Mouse (Mus musculus) neural tube, embryonic 15.5 days (tissue): ENCODE measurements around the gene Olfr281. TPM values are rescaled to one million over a fixed set of nuclear protein-coding genes. Genes with fewer than 3 reads are reported as not detected.
"Not testable (repeated sequence)": the region's sequence is repeated elsewhere in the genome, so short reads cannot be mapped to it uniquely, and the experiment has no call there.

Experiments used
- ATAC-seq: fragments of 200-750 bp; cut with Nextera tagmentation; 2 replicates; pipeline ENCODE4 v1.8.0; 2017; ENCODE audit warnings: mild to moderate bottlenecking, moderate TSS enrichment, moderate library complexity; ENCODE audit not compliant: low FRiP score
- H3K27ac ChIP-seq: fragments of 300-500 bp; sonication (generic); replicated peaks from 2 replicates; pipeline ENCODE4 v1.5.1; 2015; ENCODE audit warnings: mild to moderate bottlenecking, inconsistent platforms
- H3K27me3 ChIP-seq: fragments of 300-500 bp; sonication (generic); replicated peaks from 2 replicates; pipeline ENCODE4 v1.6.1; 2015; ENCODE audit warnings: inconsistent platforms
- H3K36me3 ChIP-seq: fragments of 300-500 bp; sonication (generic); 2 replicates; pipeline ENCODE4 v1.6.1; 2015; ENCODE audit warnings: inconsistent platforms
- H3K4me1 ChIP-seq: fragments of 300-500 bp; sonication (generic); 2 replicates; pipeline ENCODE4 v1.6.1; 2015; ENCODE audit warnings: inconsistent platforms
- H3K4me2 ChIP-seq: fragments of 300-500 bp; sonication (generic); 2 replicates; pipeline ENCODE4 v1.6.1; 2015; ENCODE audit warnings: inconsistent platforms, mild to moderate bottlenecking, moderate library complexity
- H3K4me3 ChIP-seq: fragments of 300-500 bp; sonication (generic); replicated peaks from 2 replicates; pipeline ENCODE4 v1.5.1; 2015; ENCODE audit warnings: mild to moderate bottlenecking, inconsistent platforms
- H3K9ac ChIP-seq: fragments of 300-500 bp; sonication (generic); replicated peaks from 2 replicates; pipeline ENCODE4 v1.6.1; 2015; ENCODE audit warnings: mild to moderate bottlenecking, inconsistent platforms
- H3K9me3 ChIP-seq: fragments of 300-500 bp; sonication (generic); replicated peaks from 2 replicates; pipeline ENCODE4 v1.6.1; 2016; ENCODE audit warnings: inconsistent platforms
- WGBS: fragments of 180-500 bp; shearing (Covaris S2); methylation state at CpG from one replicate; pipeline ENCODE4 v1.1.7; 2015; ENCODE audit warnings: mixed read lengths; 5-methylcytosine and 5-hydroxymethylcytosine counted together
- polyA plus RNA-seq: library from polyadenylated mRNA; unstranded; fragments of >200 nt; fragmentation: Nextera tagmentation; extraction: Ambion mirVana; gene quantifications from 2 replicates; pipeline ENCODE4 v1.2.1, GENCODE M21; 2015

Olfr281 gene
- not detected in 2 replicates for polyA plus RNA-seq

- no peak within 1 kb of the TSS for H3K4me3 ChIP-seq
- no peak within 1 kb of the TSS for H3K9ac ChIP-seq
- ATAC-seq: no peak
- 92% methylated on average over 7 of the region's 7 CpGs for WGBS
- no peak within 1 kb of the TSS for H3K27ac ChIP-seq
- H3K27me3 ChIP-seq: no peaks in the 10 kb centered on the region
- H3K9me3 ChIP-seq: no peaks in the 10 kb centered on the region
- no peaks in the 10 kb centered on the region for H3K4me1 ChIP-seq
- no peaks in the 10 kb centered on the region for H3K36me3 ChIP-seq
- no peak within 1 kb of the TSS for H3K4me2 ChIP-seq
These were observed at the start of gene Olfr281 for GRCm38 (mm10) chr15:98452288-98452687. TSS of gene Olfr281 (plus strand) at chr15:98452588.

- Histone ChIP-seq H3K27me3 (no peaks in the 10 kb centered on the region; the same call in 1 of the 2 replicates), H3K9ac (no peak overlapping the region), H3K27ac (no peak overlapping the region), H3K9me3 (no peaks in the 10 kb centered on the region), H3K4me3 (no peak overlapping the region), H3K4me1 (no peaks in the 10 kb centered on the region), H3K4me2 (no peak overlapping the region), H3K36me3 (no peaks in the 10 kb centered on the region)
- no peak for ATAC-seq
- 76% methylated on average over 17 of the region's 17 CpGs for WGBS
These were observed 43.9 kb upstream of the Olfr281 start for GRCm38 (mm10) chr15:98408406-98409060.

GRCm38 (mm10) chr15:98409635-98410034, 42.8 kb upstream of the Olfr281 start:
- WGBS: 95% methylated on average over 2 of the region's 2 CpGs
- H3K4me2 ChIP-seq: no peak overlapping the region
- H3K27me3 ChIP-seq: no peaks in the 10 kb centered on the region; the same call in 1 of the 2 replicates
- no peak overlapping the region for H3K4me3 ChIP-seq
- no peaks in the 10 kb centered on the region for H3K36me3 ChIP-seq
- no peak for ATAC-seq
- no peaks in the 10 kb centered on the region for H3K9me3 ChIP-seq
- no peaks in the 10 kb centered on the region for H3K4me1 ChIP-seq
- no peak overlapping the region for H3K27ac ChIP-seq
- no peak overlapping the region for H3K9ac ChIP-seq

GRCm38 (mm10) chr15:98410249-98410648, 42.1 kb upstream of the Olfr281 start:
- no peak overlapping the region for H3K27ac ChIP-seq
- no peaks in the 10 kb centered on the region; the same call in 1 of the 2 replicates for H3K27me3 ChIP-seq
- H3K36me3 ChIP-seq: no peaks in the 10 kb centered on the region
- H3K4me1 ChIP-seq: no peaks in the 10 kb centered on the region
- no peak overlapping the region for H3K4me2 ChIP-seq
- no peaks in the 10 kb centered on the region for H3K9me3 ChIP-seq
- WGBS: 89% methylated on average over 9 of the region's 9 CpGs
- H3K4me3 ChIP-seq: no peak overlapping the region
- no peak overlapping the region for H3K9ac ChIP-seq
- ATAC-seq: no peak

- 66% methylated on average over 4 of the region's 4 CpGs for WGBS
- Histone ChIP-seq H3K4me1 (no peaks in the 10 kb centered on the region), H3K27me3 (no peaks in the 10 kb centered on the region; the same call in 1 of the 2 replicates), H3K9ac (no peak overlapping the region), H3K27ac (no peak overlapping the region), H3K9me3 (no peaks in the 10 kb centered on the region), H3K4me2 (no peak overlapping the region), H3K4me3 (no peak overlapping the region), H3K36me3 (no peaks in the 10 kb centered on the region)
- ATAC-seq: no peak
These were observed 36.4 kb upstream of the Olfr281 start for GRCm38 (mm10) chr15:98415996-98416395.

GRCm38 (mm10) chr15:98416802-98417201, 35.6 kb upstream of the Olfr281 start:
- H3K27ac ChIP-seq, H3K9me3 ChIP-seq, H3K36me3 ChIP-seq, H3K4me1 ChIP-seq, H3K9ac ChIP-seq, H3K27me3 ChIP-seq, H3K4me2 ChIP-seq, ATAC-seq, H3K4me3 ChIP-seq: not testable (repeated sequence)

GRCm38 (mm10) chr15:98417285-98417684, 35.1 kb upstream of the Olfr281 start:
- ATAC-seq, H3K36me3 ChIP-seq, H3K27me3 ChIP-seq, H3K4me3 ChIP-seq, H3K4me2 ChIP-seq, H3K27ac ChIP-seq, H3K9me3 ChIP-seq, H3K4me1 ChIP-seq, H3K9ac ChIP-seq: not testable (repeated sequence)
- WGBS: 50% methylated on average over 2 of the region's 3 CpGs

- no peaks in the 10 kb centered on the region; the same call in 1 of the 2 replicates for H3K27me3 ChIP-seq
- no peak overlapping the region for H3K27ac ChIP-seq
- H3K36me3 ChIP-seq: no peaks in the 10 kb centered on the region
- no peaks in the 10 kb centered on the region for H3K9me3 ChIP-seq
- no peak for ATAC-seq
- H3K4me1 ChIP-seq: no peaks in the 10 kb centered on the region
- H3K4me2 ChIP-seq: no peak overlapping the region
- no peak overlapping the region for H3K9ac ChIP-seq
- H3K4me3 ChIP-seq: no peak overlapping the region
- WGBS: 84% methylated on average over 7 of the region's 7 CpGs
These were observed 34.3 kb upstream of the Olfr281 start for GRCm38 (mm10) chr15:98418096-98418495.

- no peak overlapping the region for H3K9ac ChIP-seq
- ATAC-seq: no peak
- WGBS: 84% methylated on average over 4 of the region's 4 CpGs
- no peaks in the 10 kb centered on the region for H3K36me3 ChIP-seq
- H3K9me3 ChIP-seq: no peaks in the 10 kb centered on the region
- no peak overlapping the region for H3K27ac ChIP-seq
- no peak overlapping the region for H3K4me3 ChIP-seq
- H3K27me3 ChIP-seq: no peaks in the 10 kb centered on the region
- 0 out of 2 replicates have a peak, but pooled peaks cover 4% of the 10 kb centered on the region for H3K4me1 ChIP-seq
- no peak overlapping the region for H3K4me2 ChIP-seq
These were observed 31.5 kb upstream of the Olfr281 start for GRCm38 (mm10) chr15:98420897-98421296.

GRCm38 (mm10) chr15:98424326-98424725, 28.1 kb upstream of the Olfr281 start:
- WGBS: 68% methylated on average over 14 of the region's 14 CpGs
- no peak for ATAC-seq

GRCm38 (mm10) chr15:98424753-98425152, 27.6 kb upstream of the Olfr281 start:
- ATAC-seq: no peak
- no peaks in the 10 kb centered on the region for H3K9me3 ChIP-seq
- no peak overlapping the region for H3K4me3 ChIP-seq
- H3K4me1 ChIP-seq: 0 out of 2 replicates have a peak, but pooled peaks cover 4% of the 10 kb centered on the region
- 60% methylated on average over 6 of the region's 6 CpGs for WGBS
- H3K4me2 ChIP-seq: no peak overlapping the region
- no peak overlapping the region for H3K27ac ChIP-seq
- no peaks in the 10 kb centered on the region for H3K36me3 ChIP-seq
- no peaks in the 10 kb centered on the region for H3K27me3 ChIP-seq
- H3K9ac ChIP-seq: no peak overlapping the region

More at GRCm38 (mm10) chr15:98424326-98424725, 28.1 kb upstream of the Olfr281 start:
- H3K4me2 ChIP-seq: no peak overlapping the region
- H3K9me3 ChIP-seq: no peaks in the 10 kb centered on the region
- no peak overlapping the region for H3K4me3 ChIP-seq
- 0 out of 2 replicates have a peak, but pooled peaks cover 4% of the 10 kb centered on the region for H3K4me1 ChIP-seq
- H3K27me3 ChIP-seq: no peaks in the 10 kb centered on the region
- no peak overlapping the region for H3K27ac ChIP-seq
- H3K9ac ChIP-seq: no peak overlapping the region
- H3K36me3 ChIP-seq: no peaks in the 10 kb centered on the region

GRCm38 (mm10) chr15:98425188-98425587, 27.2 kb upstream of the Olfr281 start:
- Histone ChIP-seq H3K4me2 (no peak overlapping the region), H3K9ac (no peak overlapping the region), H3K4me3 (no peak overlapping the region), H3K36me3 (no peaks in the 10 kb centered on the region), H3K27ac (no peak overlapping the region), H3K4me1 (0 out of 2 replicates have a peak, but pooled peaks cover 4% of the 10 kb centered on the region), H3K27me3 (no peaks in the 10 kb centered on the region), H3K9me3 (no peaks in the 10 kb centered on the region)
- ATAC-seq: no peak
- WGBS: 17% methylated on average over 7 of the region's 7 CpGs
